Mouse (Mus musculus) forebrain, postnatal 0 days (tissue): Measurements from ENCODE around the gene Ccdc169. TPM values are rescaled to one million over a fixed set of nuclear protein-coding genes. Genes with fewer than 3 reads are reported as not detected.
"Not testable (repeated sequence)": the region's sequence is repeated elsewhere in the genome, so short reads cannot be mapped to it uniquely, and the experiment has no call there.

Source experiments
- ATAC-seq: fragments of 200-750 bp; cut with Nextera tagmentation; 2 replicates; pipeline ENCODE4 v1.8.0; 2017; ENCODE audit warnings: mild to moderate bottlenecking, moderate library complexity
- DNase-seq: peaks from one replicate; pipeline ENCODE4 v3.0.0-alpha.2; 2015
- H3K27ac ChIP-seq: fragments of 300-500 bp; sonication (generic); 2 replicates; pipeline ENCODE4 v1.5.1; 2014; ENCODE audit warnings: low read depth, mild to moderate bottlenecking, antibody characterized with exemption, low read length, moderate library complexity, mixed read lengths
- H3K27me3 ChIP-seq: fragments of 300-500 bp; sonication (generic); 2 replicates; pipeline ENCODE4 v1.6.1; 2014; ENCODE audit warnings: mild to moderate bottlenecking, low read length, mixed read lengths; ENCODE audit not compliant: insufficient read depth
- H3K36me3 ChIP-seq: fragments of 300-500 bp; sonication (generic); 2 replicates; pipeline ENCODE4 v1.6.1; 2014; ENCODE audit warnings: mild to moderate bottlenecking, moderate library complexity; ENCODE audit not compliant: insufficient read depth
- H3K4me1 ChIP-seq: fragments of 300-500 bp; sonication (generic); 2 replicates; pipeline ENCODE4 v1.6.1; 2014; ENCODE audit warnings: antibody characterized with exemption; ENCODE audit not compliant: insufficient read depth
- H3K4me2 ChIP-seq: fragments of 300-500 bp; sonication (generic); 2 replicates; pipeline ENCODE4 v1.6.1; 2014; ENCODE audit warnings: low read depth, mild to moderate bottlenecking, moderate library complexity
- H3K4me3 ChIP-seq: fragments of 300-500 bp; sonication (generic); 2 replicates; pipeline ENCODE4 v1.5.1; 2014; ENCODE audit warnings: low read depth, low read length, mixed read lengths
- H3K9ac ChIP-seq: fragments of 300-500 bp; sonication (generic); 2 replicates; pipeline ENCODE4 v1.6.1; 2014; ENCODE audit warnings: mild to moderate bottlenecking
- H3K9me3 ChIP-seq: fragments of 300-500 bp; sonication (generic); 2 replicates; pipeline ENCODE4 v1.6.1; 2016; ENCODE audit warnings: low read length
- CTCF ChIP-seq: sonication (generic); IDR thresholded peaks from 2 replicates; pipeline ENCODE4 v1.5.1; 2016; ENCODE audit warnings: antibody characterized with exemption, control low read depth, low read depth
- WGBS: fragments of 180-500 bp; shearing (Covaris S2); extraction: QIAGEN DNeasy Blood & Tissue Kit; methylation state at CpG from one replicate; pipeline ENCODE4 v1.1.7; 2014; 5-methylcytosine and 5-hydroxymethylcytosine counted together
- polyA plus RNA-seq: library from polyadenylated mRNA; unstranded; fragments of >200 nt; fragmentation: Nextera tagmentation; extraction: Ambion mirVana; gene quantifications from 2 replicates; pipeline ENCODE4 v1.2.1, GENCODE M21; 2015
- total RNA-seq: library from RNA; depleted of rRNA; stranded (reverse); fragments of >200 nt; gene quantifications from 2 replicates; pipeline ENCODE4 v1.2.3, GENCODE M21; 2014

Ccdc169 gene
- total and polyA plus RNA-seq, 2 experiments from 2014 or later: 0.06 TPM; not detected in 1

GRCm38 (mm10) chr3:55193351-55193750 lies 56.2 kb downstream of the Ccdc169 start:
- no peak overlapping the region for H3K9ac ChIP-seq
- WGBS: 62% methylated on average over 2 of the region's 2 CpGs
- no peak overlapping the region for H3K4me2 ChIP-seq
- no peaks in the 10 kb centered on the region for H3K36me3 ChIP-seq
- no peak overlapping the region for H3K27ac ChIP-seq
- ATAC-seq: no peak
- TF ChIP-seq CTCF: no peak
- no peaks in the 10 kb centered on the region for H3K9me3 ChIP-seq
- DNase-seq: no peak
- H3K4me1 ChIP-seq: no peaks in the 10 kb centered on the region
- H3K4me3 ChIP-seq: no peak overlapping the region
- no peaks in the 10 kb centered on the region for H3K27me3 ChIP-seq

GRCm38 (mm10) chr3:55194792-55195191 lies 57.7 kb downstream of the Ccdc169 start:
- no peak overlapping the region for H3K9ac ChIP-seq
- H3K27me3 ChIP-seq: no peaks in the 10 kb centered on the region
- no peak overlapping the region for H3K4me2 ChIP-seq
- H3K27ac ChIP-seq: no peak overlapping the region
- DNase-seq (no peak), ATAC-seq (peak; percentile 56; the same call in 1 of the 2 replicates)
- H3K4me1 ChIP-seq: no peaks in the 10 kb centered on the region
- no peaks in the 10 kb centered on the region for H3K9me3 ChIP-seq
- peak; percentile 30; the same call in 1 of the 2 replicates for TF ChIP-seq CTCF
- H3K36me3 ChIP-seq: no peaks in the 10 kb centered on the region
- 34% methylated on average over 8 of the region's 8 CpGs for WGBS
- no peak overlapping the region for H3K4me3 ChIP-seq

- Histone ChIP-seq H3K4me2 (no peak overlapping the region), H3K27me3 (no peaks in the 10 kb centered on the region), H3K36me3 (no peaks in the 10 kb centered on the region), H3K4me1 (no peaks in the 10 kb centered on the region), H3K9me3 (no peaks in the 10 kb centered on the region), H3K4me3 (no peak overlapping the region), H3K27ac (no peak overlapping the region), H3K9ac (no peak overlapping the region)
- TF ChIP-seq CTCF: no peak
- no peak for ATAC-seq
- DNase-seq: no peak
- WGBS: 76% methylated on average over 5 of the region's 5 CpGs
These were observed 58.6 kb downstream of the Ccdc169 start for GRCm38 (mm10) chr3:55195581-55196327.

- 94% methylated on average over 2 of the region's 2 CpGs for WGBS
- no peak for DNase-seq
- H3K4me1 ChIP-seq: no peaks in the 10 kb centered on the region
- H3K27ac ChIP-seq: no peak overlapping the region
- H3K9ac ChIP-seq: no peak overlapping the region
- H3K9me3 ChIP-seq: no peaks in the 10 kb centered on the region
- no peaks in the 10 kb centered on the region for H3K36me3 ChIP-seq
- H3K4me3 ChIP-seq: no peak overlapping the region
- no peak for TF ChIP-seq CTCF
- H3K27me3 ChIP-seq: no peaks in the 10 kb centered on the region
- no peak for ATAC-seq
- H3K4me2 ChIP-seq: no peak overlapping the region
These were observed 59.2 kb downstream of the Ccdc169 start for GRCm38 (mm10) chr3:55196328-55196710.

GRCm38 (mm10) chr3:55203621-55204020 lies 66.5 kb downstream of the Ccdc169 start:
- not testable (repeated sequence) for H3K36me3 ChIP-seq, H3K4me3 ChIP-seq, H3K4me2 ChIP-seq, H3K27me3 ChIP-seq, H3K27ac ChIP-seq, DNase-seq, ATAC-seq, H3K4me1 ChIP-seq, H3K9me3 ChIP-seq, H3K9ac ChIP-seq
- 93% methylated on average over 11 of the region's 11 CpGs for WGBS

- Histone ChIP-seq H3K9ac (no peak overlapping the region), H3K27ac (no peak overlapping the region), H3K4me3 (no peak overlapping the region), H3K36me3 (no peaks in the 10 kb centered on the region), H3K9me3 (no peaks in the 10 kb centered on the region), H3K27me3 (no peaks in the 10 kb centered on the region), H3K4me1 (no peaks in the 10 kb centered on the region), H3K4me2 (no peak overlapping the region)
- DNase-seq (no peak), ATAC-seq (no peak)
- TF ChIP-seq CTCF: peak; percentile 18; the same call in 1 of the 2 replicates
- WGBS: 99% methylated on average over 2 of the region's 2 CpGs
These were observed 69.3 kb downstream of the Ccdc169 start for GRCm38 (mm10) chr3:55206413-55206812.

- WGBS: 44% methylated on average over 6 of the region's 6 CpGs
- peak; percentile 54 for ATAC-seq
- Histone ChIP-seq H3K9ac (no peak overlapping the region), H3K36me3 (no peaks in the 10 kb centered on the region), H3K4me2 (no peak overlapping the region), H3K9me3 (no peaks in the 10 kb centered on the region), H3K4me3 (no peak overlapping the region), H3K27ac (no peak overlapping the region), H3K27me3 (no peaks in the 10 kb centered on the region), H3K4me1 (no peaks in the 10 kb centered on the region)
- no peak for TF ChIP-seq CTCF
- DNase-seq: no peak
These were observed 70.5 kb downstream of the Ccdc169 start for GRCm38 (mm10) chr3:55207665-55208064.
